Mouse (Mus musculus) ovary, adult 18-20 months (tissue): ENCODE data around the gene Gm45261.

ENCODE experiments used
- DNase-seq: peaks from one replicate; pipeline ENCODE4 v3.0.0; 2022; ENCODE audit warnings: low spot score, mixed read lengths

Gm45261 gene

DNA sequence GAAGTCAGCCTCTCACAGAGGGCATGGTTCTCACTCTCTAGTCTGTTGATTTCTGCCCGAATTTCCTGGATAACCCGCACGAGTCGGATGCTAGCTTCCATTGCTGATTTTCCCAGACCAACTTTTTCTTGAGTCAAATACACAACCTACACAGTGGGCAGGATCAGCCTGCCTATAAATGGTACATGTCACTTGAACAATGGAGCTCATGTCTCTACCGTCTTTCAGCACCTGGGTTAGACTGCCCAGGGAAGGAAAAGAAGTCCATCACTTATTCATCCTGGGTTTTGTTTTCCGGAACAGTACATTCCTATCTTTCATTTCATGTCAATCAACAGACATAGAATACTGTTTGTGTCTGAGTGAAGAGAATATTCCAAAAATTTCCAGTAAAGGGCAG is at the start of gene Gm45261:
Gm45261 (minus strand) TSS at position 101 of the 400 bp plus-strand sequence.
- DNase-seq: no peak

GRCm38 (mm10) chr1:80504757-80505156 is 43.5 kb upstream of the Gm45261 start:
- DNase-seq: no peak

DNA sequence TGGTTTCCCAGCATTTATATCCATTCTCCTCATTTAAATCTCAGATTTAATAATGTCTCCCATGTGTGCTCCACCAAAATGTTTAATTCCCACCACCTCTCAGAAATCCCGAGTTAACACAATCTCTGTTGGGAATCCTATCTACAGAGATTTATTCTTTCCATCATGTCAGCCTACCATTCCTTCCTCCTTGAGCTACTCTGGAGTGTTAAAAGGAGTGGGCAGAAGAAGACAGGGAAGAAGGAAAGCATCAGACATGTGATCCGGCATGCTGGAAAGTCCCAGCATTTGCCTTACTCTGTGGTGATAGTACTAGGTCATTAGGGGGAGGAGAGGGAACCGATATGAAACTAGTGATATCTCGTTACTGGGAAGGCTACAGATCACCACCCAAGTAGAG is 42.8 kb upstream of the Gm45261 start:
- no peak for DNase-seq

- no peak for DNase-seq
These were observed 41.4 kb upstream of the Gm45261 start for GRCm38 (mm10) chr1:80502456-80503165.

- no peak for DNase-seq
These were observed 38.0 kb upstream of the Gm45261 start for GRCm38 (mm10) chr1:80499264-80499663.

DNA sequence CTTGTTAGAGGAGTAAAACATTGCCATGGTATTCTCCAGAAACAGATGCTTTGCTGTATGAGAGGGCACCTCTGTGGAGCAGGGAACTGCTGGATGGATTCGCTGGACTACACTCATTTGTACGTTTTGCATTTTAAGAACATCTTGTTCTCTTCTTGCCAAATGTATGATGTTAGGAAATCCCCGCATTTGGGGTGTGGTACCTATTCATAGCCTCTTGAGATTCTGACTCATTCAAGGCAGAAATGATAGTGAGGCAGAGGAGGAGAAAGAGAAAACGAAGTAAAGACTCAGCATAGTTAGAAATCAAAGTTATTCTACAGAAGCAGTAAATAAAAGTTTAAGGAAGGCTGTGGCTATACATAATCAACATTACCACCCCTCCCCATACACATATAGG is 35.1 kb upstream of the Gm45261 start:
- DNase-seq: no peak

DNA sequence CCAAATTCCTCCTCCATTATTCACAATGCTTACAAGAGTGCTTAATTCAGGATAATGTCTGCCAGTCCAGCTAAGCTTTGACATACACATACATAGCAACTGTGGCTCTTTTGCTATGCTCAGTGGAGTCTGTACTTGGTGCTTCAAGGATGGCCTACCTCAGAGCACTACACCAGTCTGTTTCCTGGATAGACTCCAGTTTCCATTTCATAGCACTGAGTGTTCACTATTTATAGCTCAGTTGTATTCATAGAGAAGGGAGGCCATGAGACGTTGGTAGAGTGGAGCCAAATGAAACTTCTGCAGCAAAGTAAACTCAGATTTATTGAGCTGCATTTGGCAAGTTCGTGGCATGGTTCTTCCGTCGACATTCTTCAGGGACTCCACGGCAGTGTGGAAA is 22.2 kb upstream of the Gm45261 start:
- no peak for DNase-seq

DNA sequence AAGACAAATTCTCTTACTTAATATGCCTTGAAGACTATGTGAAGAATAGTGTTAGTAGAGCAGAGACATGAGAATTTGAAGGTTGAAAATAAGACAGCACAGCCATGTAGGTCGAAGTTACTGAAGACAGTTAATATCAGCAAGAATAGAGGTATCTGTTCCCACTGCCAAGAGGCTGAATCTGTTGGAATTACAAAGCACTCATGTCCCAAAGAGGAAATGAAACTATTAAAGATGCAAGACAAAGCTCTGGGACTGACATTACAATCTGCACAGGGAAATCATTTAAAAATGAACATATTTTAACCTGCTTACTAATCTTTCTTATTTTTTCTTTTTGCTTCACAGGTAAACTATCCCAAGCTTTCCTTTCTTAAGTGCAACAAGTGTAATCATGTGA is 13.7 kb upstream of the Gm45261 start:
- no peak for DNase-seq

DNA sequence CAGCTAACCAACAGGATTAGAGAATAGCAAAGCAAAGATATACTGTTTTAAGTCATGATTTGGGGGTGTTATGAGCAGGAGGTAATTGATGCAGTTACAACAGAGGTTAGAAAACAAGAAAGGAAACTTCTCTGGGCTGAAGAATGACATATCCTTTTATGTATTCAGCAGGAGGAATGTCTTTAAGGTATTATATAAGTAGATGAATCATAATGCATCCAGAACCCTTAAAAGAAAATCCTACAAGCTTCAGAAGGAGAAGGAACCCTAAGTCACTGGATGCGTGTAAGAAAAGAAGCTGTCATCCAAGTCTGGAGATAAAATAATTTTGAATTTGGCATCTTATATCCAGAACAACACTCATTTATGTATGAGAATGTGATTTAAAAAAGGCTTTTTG is 11.1 kb upstream of the Gm45261 start:
- no peak for DNase-seq

DNA sequence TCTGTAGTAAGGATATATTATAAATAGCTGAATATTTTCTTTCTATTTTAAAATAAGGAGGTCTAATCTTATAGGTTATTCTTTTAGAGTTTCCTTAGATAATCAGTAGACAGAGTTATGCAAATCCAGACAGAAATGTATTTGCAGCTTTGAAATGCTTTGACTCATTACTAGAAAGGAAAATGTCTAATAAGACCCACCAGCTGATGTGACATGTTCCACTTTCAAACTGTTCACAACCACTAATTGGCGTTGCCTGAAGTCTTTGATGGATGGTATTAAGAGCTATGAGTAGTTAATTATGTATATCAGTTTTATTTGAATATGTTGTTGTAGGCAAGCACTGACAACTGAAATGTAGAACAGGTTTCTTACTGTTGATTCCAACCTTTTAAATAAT is 1.3 kb downstream of the Gm45261 start:
- no peak for DNase-seq

DNA sequence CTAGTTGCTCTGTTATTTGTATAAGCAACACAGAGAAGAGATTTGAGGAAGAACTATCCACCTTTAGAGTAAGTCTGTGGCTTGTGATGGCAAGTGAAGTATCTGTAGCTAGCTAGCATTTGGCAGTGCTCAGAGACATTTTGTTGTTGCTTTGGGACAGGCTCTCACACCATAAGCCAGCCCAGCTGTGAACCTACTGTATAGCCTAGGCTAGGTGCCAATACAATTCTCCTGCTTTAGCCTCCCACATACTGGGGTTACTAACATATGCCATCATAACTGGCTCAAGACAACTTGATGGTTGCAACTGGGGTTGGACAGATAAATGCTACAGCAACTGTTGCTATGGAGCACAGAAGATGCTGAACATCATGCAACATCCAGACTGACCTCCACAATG is 1.8 kb downstream of the Gm45261 start:
- no peak for DNase-seq

GRCm38 (mm10) chr1:80453971-80454370 is 7.3 kb downstream of the Gm45261 start:
- no peak for DNase-seq

GRCm38 (mm10) chr1:80451914-80452549 is 9.2 kb downstream of the Gm45261 start:
- no peak for DNase-seq

- DNase-seq: no peak
These were observed 13.7 kb downstream of the Gm45261 start for GRCm38 (mm10) chr1:80447554-80447953.

DNA sequence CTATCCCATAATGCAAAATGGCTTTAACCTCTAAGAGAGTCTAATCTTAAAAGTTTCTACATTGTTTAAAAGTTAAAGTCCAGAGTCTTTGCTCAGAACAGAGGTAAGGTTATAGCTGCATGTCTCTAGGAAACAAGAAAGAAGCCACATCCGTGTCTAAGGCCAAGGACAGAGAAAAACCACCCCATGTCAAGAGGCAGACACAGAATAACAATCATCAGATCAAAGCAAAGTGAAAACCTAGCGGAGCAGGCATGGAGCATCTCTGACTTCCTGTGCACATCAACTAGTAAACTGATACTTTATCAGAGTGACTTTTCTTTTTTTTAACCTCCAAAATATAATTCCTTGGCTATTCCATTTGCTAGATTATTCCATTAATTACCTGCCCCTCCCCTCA is 20.3 kb downstream of the Gm45261 start:
- DNase-seq: no peak

DNA sequence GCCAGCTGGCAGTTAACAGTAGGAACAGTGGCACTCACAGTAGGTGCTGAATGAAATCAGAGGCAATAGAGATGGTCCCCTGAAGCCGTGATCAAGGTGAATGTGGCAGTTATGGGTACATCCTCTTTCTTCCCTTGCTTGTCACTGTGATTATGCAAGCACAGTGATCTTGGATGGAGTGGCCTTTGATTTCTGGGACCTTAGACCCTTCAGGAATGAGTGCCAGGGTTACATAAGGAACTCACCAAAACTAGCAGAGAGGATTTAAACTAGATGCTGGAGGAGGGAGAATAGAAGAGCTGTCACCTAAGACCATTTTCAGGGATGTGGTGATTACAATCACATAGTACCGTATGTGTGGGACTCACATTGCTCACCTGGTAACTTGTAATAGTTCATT is 22.7 kb downstream of the Gm45261 start:
- no peak for DNase-seq

DNA sequence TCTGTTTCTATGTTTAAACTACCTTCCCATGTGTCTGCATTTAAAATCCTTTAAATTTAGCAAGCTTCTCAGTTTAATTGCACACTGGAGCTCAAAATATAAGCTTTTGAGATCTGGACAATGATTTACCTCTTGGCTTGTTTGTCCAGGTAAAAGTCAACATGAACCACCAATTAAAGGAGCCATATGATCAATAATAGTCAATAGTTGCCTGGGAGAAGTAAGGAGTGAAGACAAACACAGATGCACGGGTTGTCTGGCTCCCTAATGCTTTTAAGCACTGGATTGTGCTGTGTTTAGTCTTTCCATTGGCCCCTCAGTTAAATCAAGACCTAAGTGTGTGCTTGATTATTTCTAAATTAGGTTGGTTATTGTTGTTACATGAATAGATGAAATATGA is 33.3 kb downstream of the Gm45261 start:
- no peak for DNase-seq

- DNase-seq: no peak
These were observed 33.8 kb downstream of the Gm45261 start for GRCm38 (mm10) chr1:80427425-80427824.

GRCm38 (mm10) chr1:80424666-80425065 is 36.6 kb downstream of the Gm45261 start:
- DNase-seq: no peak

- DNase-seq: no peak
These were observed 42.8 kb downstream of the Gm45261 start for GRCm38 (mm10) chr1:80418321-80419045.

DNA sequence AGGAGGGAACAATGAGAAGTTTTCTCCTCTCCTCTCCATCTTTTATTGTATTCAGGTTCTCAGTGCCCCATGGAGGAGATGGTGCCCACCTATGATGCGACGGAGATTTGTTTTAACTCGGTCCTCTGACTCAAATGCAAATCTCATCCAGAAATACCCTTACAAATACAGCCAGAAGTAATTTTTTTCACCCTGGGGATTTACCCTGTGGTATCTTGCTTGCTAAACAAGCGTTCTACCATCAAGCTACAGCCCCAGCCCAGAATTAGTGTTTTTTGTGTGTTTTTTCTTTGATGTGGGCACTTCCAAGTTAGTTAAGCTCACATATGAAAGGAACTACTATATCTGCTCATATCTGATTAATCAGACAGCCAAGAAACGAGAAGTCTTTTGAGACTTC is 44.9 kb downstream of the Gm45261 start:
- DNase-seq: no peak

DNA sequence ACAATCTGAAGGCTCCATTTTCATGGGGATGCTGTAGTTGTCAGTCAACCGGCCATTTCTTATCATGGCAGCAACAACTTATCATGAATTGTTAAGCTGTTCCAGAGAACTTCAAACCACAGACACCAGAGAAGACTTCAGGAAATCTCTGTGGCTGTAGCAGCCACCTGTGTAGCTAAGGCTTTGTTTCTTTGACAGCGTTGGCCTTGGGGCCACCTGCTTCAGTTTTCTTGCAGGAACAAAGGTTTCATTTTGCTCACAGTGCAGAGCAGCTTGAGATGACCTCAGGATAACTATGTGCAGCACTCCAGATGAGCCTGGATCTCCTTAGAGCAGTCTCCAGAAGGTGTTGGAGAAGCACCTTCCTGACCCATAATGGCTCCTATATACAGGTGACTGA is 48.7 kb downstream of the Gm45261 start:
- DNase-seq: no peak

DNA sequence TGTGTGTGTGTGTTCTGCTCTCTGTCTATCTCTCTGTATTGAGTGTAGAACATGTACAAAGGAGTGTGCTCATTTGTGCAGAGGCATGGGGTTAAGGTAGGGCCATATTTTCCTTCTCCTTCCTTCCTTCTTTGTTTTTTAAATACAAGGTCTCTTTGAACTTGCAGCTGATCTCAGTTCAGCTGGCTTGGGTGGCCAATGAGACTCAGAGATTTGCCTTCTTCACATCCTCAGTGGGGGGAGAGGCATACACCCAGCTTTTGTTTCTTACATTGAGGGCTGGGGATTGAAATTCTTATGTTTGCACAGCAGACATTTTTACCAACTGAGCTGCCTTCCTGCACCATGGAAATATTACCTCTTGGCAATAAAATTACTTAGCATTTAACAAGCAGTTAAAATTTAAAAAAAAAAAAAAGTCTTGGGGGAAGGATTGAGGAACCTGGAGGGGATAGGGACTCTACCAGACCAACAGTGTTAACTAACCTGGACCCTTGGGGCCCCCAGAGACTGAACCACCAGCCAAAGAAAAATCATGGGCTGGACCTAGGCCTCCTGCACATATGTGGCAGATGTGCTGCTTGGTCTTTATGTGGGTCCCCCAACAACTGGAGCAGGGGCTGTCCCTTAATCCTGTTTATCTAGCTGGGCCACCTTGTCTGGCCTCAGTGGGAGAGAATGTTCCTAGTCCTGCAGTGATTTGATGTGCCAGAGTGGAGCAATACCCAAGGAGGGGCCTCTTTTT is 50.8 kb downstream of the Gm45261 start:
- no peak for DNase-seq
